Mouse (Mus musculus) liver, embryonic 16.5 days (tissue): ENCODE results near the gene Fscn1. TPM values are rescaled to one million over a fixed set of nuclear protein-coding genes. Genes with fewer than 3 reads are reported as not detected.

Experiments used
- ATAC-seq: fragments of 200-750 bp; cut with Nextera tagmentation; 2 replicates; pipeline ENCODE4 v1.8.0; 2017; ENCODE audit warnings: low read depth, mild to moderate bottlenecking, moderate number of reproducible peaks, moderate library complexity
- H3K27ac ChIP-seq: fragments of 300-500 bp; sonication (generic); 2 replicates; pipeline ENCODE4 v1.5.1; 2014; ENCODE audit warnings: mild to moderate bottlenecking, low read length
- H3K27me3 ChIP-seq: fragments of 300-500 bp; sonication (generic); 2 replicates; pipeline ENCODE4 v1.6.1; 2014; ENCODE audit warnings: low read depth, low read length, mixed read lengths; ENCODE audit not compliant: control insufficient read depth, insufficient read depth
- H3K36me3 ChIP-seq: fragments of 300-500 bp; sonication (generic); 2 replicates; pipeline ENCODE4 v1.6.1; 2014; ENCODE audit warnings: mild to moderate bottlenecking; ENCODE audit not compliant: control insufficient read depth, insufficient read depth
- H3K4me1 ChIP-seq: fragments of 300-500 bp; sonication (generic); 2 replicates; pipeline ENCODE4 v1.6.1; 2014; ENCODE audit warnings: low read depth, low read length, mixed read lengths; ENCODE audit not compliant: control insufficient read depth
- H3K4me2 ChIP-seq: fragments of 300-500 bp; sonication (generic); 2 replicates; pipeline ENCODE4 v1.6.1; 2014; ENCODE audit warnings: low read depth, low read length, mixed read lengths
- H3K4me3 ChIP-seq: fragments of 300-500 bp; sonication (generic); 2 replicates; pipeline ENCODE4 v1.5.1; 2014; ENCODE audit warnings: low read depth, mild to moderate bottlenecking, low read length
- H3K9ac ChIP-seq: fragments of 300-500 bp; sonication (generic); 2 replicates; pipeline ENCODE4 v1.6.1; 2014; ENCODE audit warnings: low read depth, low read length
- H3K9me3 ChIP-seq: fragments of 300-500 bp; sonication (generic); replicated peaks from 2 replicates; pipeline ENCODE4 v1.6.1; 2016; ENCODE audit warnings: low read length; ENCODE audit not compliant: control insufficient read depth
- WGBS: fragments of 180-500 bp; shearing (Covaris S2); extraction: QIAGEN DNeasy Blood & Tissue Kit; methylation state at CpG from one replicate; pipeline ENCODE4 v1.1.7; 2014; ENCODE audit not compliant: insufficient replicate concordance; 5-methylcytosine and 5-hydroxymethylcytosine counted together
- polyA plus RNA-seq: library from polyadenylated mRNA; unstranded; fragments of >200 nt; fragmentation: Nextera tagmentation; extraction: Ambion mirVana; gene quantifications from 2 replicates; pipeline ENCODE4 v1.2.1, GENCODE M21; 2015

Gene Fscn1
- polyA plus RNA-seq, 1 experiment from 2014 or later = 20.4 TPM

- ATAC-seq = peak; percentile 3
- H3K27me3 ChIP-seq = no peaks in the 10 kb centered on the region
- H3K4me2 ChIP-seq = peak overlapping the region; percentile 80
- H3K9me3 ChIP-seq = no peaks in the 10 kb centered on the region
- H3K27ac ChIP-seq = peak overlapping the region; percentile 100
- H3K36me3 ChIP-seq = no peaks in the 10 kb centered on the region
- 21% methylated on average over 6 of the region's 6 CpGs for WGBS
- peak overlapping the region; percentile 47 for H3K4me3 ChIP-seq
- H3K4me1 ChIP-seq = peaks cover 48% of the 10 kb centered on the region
- H3K9ac ChIP-seq = peak overlapping the region; percentile 70
Measured at GRCm38 (mm10) chr5:142921074-142921459, 39.1 kb upstream of the Fscn1 start.

- Histone ChIP-seq H3K36me3 (no peaks in the 10 kb centered on the region), H3K4me2 (no peak overlapping the region), H3K4me3 (no peak overlapping the region), H3K27ac (peak overlapping the region; percentile 100), H3K4me1 (peaks cover 60% of the 10 kb centered on the region), H3K9me3 (no peaks in the 10 kb centered on the region), H3K9ac (peak overlapping the region; percentile 70; the same call in 1 of the 2 replicates), H3K27me3 (no peaks in the 10 kb centered on the region)
- ATAC-seq = no peak
- WGBS = 72% methylated on average over 5 of the region's 5 CpGs
Measured at GRCm38 (mm10) chr5:142922251-142922650, 37.9 kb upstream of the Fscn1 start.

GRCm38 (mm10) chr5:142923781-142924180 is 36.4 kb upstream of the Fscn1 start:
- Histone ChIP-seq H3K27me3 (no peaks in the 10 kb centered on the region), H3K4me3 (no peak overlapping the region), H3K27ac (no peak overlapping the region), H3K4me2 (no peak overlapping the region), H3K4me1 (peaks cover 66% of the 10 kb centered on the region), H3K9me3 (no peaks in the 10 kb centered on the region), H3K9ac (no peak overlapping the region), H3K36me3 (no peaks in the 10 kb centered on the region)
- WGBS = 67% methylated on average over 3 of the region's 3 CpGs
- ATAC-seq = no peak

GRCm38 (mm10) chr5:142924336-142924959 is 35.7 kb upstream of the Fscn1 start:
- 62% methylated on average over 12 of the region's 12 CpGs for WGBS
- H3K27me3 ChIP-seq = no peaks in the 10 kb centered on the region
- peaks cover 66% of the 10 kb centered on the region for H3K4me1 ChIP-seq
- ATAC-seq = no peak
- no peak overlapping the region for H3K4me3 ChIP-seq
- no peak overlapping the region for H3K27ac ChIP-seq
- H3K4me2 ChIP-seq = no peak overlapping the region
- H3K9me3 ChIP-seq = no peaks in the 10 kb centered on the region
- H3K36me3 ChIP-seq = no peaks in the 10 kb centered on the region
- no peak overlapping the region for H3K9ac ChIP-seq

GRCm38 (mm10) chr5:142926204-142926939 is 33.8 kb upstream of the Fscn1 start:
- H3K4me1 ChIP-seq = peaks cover 58% of the 10 kb centered on the region
- H3K9me3 ChIP-seq = no peaks in the 10 kb centered on the region
- WGBS = 17% methylated on average over 13 of the region's 13 CpGs
- peak; percentile 45 for ATAC-seq
- no peaks in the 10 kb centered on the region for H3K36me3 ChIP-seq
- H3K4me2 ChIP-seq = peak overlapping the region; percentile 5; the same call in 1 of the 2 replicates
- H3K4me3 ChIP-seq = peak overlapping the region; percentile 19; the same call in 1 of the 2 replicates
- H3K27ac ChIP-seq = peak overlapping the region; percentile 68
- H3K27me3 ChIP-seq = no peaks in the 10 kb centered on the region
- peak overlapping the region; percentile 51 for H3K9ac ChIP-seq

- peak overlapping the region; percentile 2; the same call in 1 of the 2 replicates for H3K9ac ChIP-seq
- H3K4me3 ChIP-seq = no peak overlapping the region
- peaks cover 58% of the 10 kb centered on the region for H3K4me1 ChIP-seq
- ATAC-seq = no peak
- WGBS = 51% methylated on average over 3 of the region's 3 CpGs
- no peaks in the 10 kb centered on the region for H3K27me3 ChIP-seq
- no peaks in the 10 kb centered on the region for H3K36me3 ChIP-seq
- H3K9me3 ChIP-seq = no peaks in the 10 kb centered on the region
- H3K27ac ChIP-seq = peak overlapping the region; percentile 68
- H3K4me2 ChIP-seq = peak overlapping the region; percentile 5; the same call in 1 of the 2 replicates
Measured at GRCm38 (mm10) chr5:142926940-142927228, 33.3 kb upstream of the Fscn1 start.

- 87% methylated on average over 12 of the region's 12 CpGs for WGBS
- no peak overlapping the region for H3K4me2 ChIP-seq
Measured at GRCm38 (mm10) chr5:142927341-142927930, 32.7 kb upstream of the Fscn1 start.

GRCm38 (mm10) chr5:142928749-142929399 is 31.3 kb upstream of the Fscn1 start:
- no peaks in the 10 kb centered on the region for H3K9me3 ChIP-seq
- no peaks in the 10 kb centered on the region for H3K36me3 ChIP-seq
- no peaks in the 10 kb centered on the region for H3K27me3 ChIP-seq
- H3K4me1 ChIP-seq = peaks cover 52% of the 10 kb centered on the region
- WGBS = 3% methylated on average over 34 of the region's 35 CpGs
- peak overlapping the region; percentile 78 for H3K9ac ChIP-seq
- peak; percentile 18 for ATAC-seq
- H3K4me2 ChIP-seq = peak overlapping the region; percentile 90
- peak overlapping the region; percentile 65 for H3K4me3 ChIP-seq
- peak overlapping the region; percentile 79 for H3K27ac ChIP-seq

More at GRCm38 (mm10) chr5:142927341-142927930, 32.7 kb upstream of the Fscn1 start:
- Histone ChIP-seq H3K27ac (peak overlapping the region; percentile 68), H3K27me3 (no peaks in the 10 kb centered on the region), H3K9ac (peak overlapping the region; percentile 2; the same call in 1 of the 2 replicates), H3K4me1 (peaks cover 56% of the 10 kb centered on the region), H3K4me3 (no peak overlapping the region), H3K36me3 (no peaks in the 10 kb centered on the region), H3K9me3 (no peaks in the 10 kb centered on the region)
- no peak for ATAC-seq
